Mouse (Mus musculus) right cerebral cortex, postnatal 10 days (tissue): ENCODE results near the gene Mapk6.
A peak's percentile ranks its signal among the peaks of the same experiment; 100 is the strongest.
"Not testable (repeated sequence)": the region's sequence is repeated elsewhere in the genome, so short reads cannot be mapped to it uniquely, and the experiment has no call there.

Experiments
- DNase-seq, 2 experiments: peaks; one replicate each; pipeline ENCODE4 v3.0.0; 2021; ENCODE audit warnings: low spot score in 2 of 2

Gene Mapk6

GRCm38 (mm10) chr9:75409852-75410378 is at the start of gene Mapk6:
Gene Mapk6 (minus strand): TSS chr9:75410005.
- peak; percentile 97 for DNase-seq

- no peak for DNase-seq
Measured at GRCm38 (mm10) chr9:75455684-75456083, 45.9 kb upstream of the Mapk6 start.

GRCm38 (mm10) chr9:75453994-75454393 is 44.2 kb upstream of the Mapk6 start:
- no peak for DNase-seq

GRCm38 (mm10) chr9:75448021-75448420 is 38.2 kb upstream of the Mapk6 start:
- no peak for DNase-seq

GRCm38 (mm10) chr9:75446574-75446973 is 36.8 kb upstream of the Mapk6 start:
- not testable (repeated sequence) for DNase-seq

- DNase-seq, result no peak
Measured at GRCm38 (mm10) chr9:75444981-75445380, 35.2 kb upstream of the Mapk6 start.

- no peak for DNase-seq
Measured at GRCm38 (mm10) chr9:75441691-75442131, 31.9 kb upstream of the Mapk6 start.

GRCm38 (mm10) chr9:75440796-75441666 is 31.2 kb upstream of the Mapk6 start, which contains the start of gene Leo1:
Gene Leo1 (plus strand): TSS chr9:75441524.
- peak; percentile 92 to 95 for DNase-seq

- DNase-seq, result peak in 1 of 2 experiments; percentile 52
Measured at GRCm38 (mm10) chr9:75437653-75438385, 28.0 kb upstream of the Mapk6 start.

- DNase-seq, result peak; percentile 81 to 88
Measured at GRCm38 (mm10) chr9:75435918-75436317, 26.1 kb upstream of the Mapk6 start.

- no peak for DNase-seq
Measured at GRCm38 (mm10) chr9:75435291-75435690, 25.5 kb upstream of the Mapk6 start.

GRCm38 (mm10) chr9:75434872-75435271 is 25.1 kb upstream of the Mapk6 start:
- no peak for DNase-seq

GRCm38 (mm10) chr9:75434172-75434793 is 24.5 kb upstream of the Mapk6 start:
- DNase-seq, result peak; percentile 54 to 58

- DNase-seq, result no peak
Measured at GRCm38 (mm10) chr9:75432694-75433093, 22.9 kb upstream of the Mapk6 start.

GRCm38 (mm10) chr9:75430822-75431621 is 21.2 kb upstream of the Mapk6 start:
- peak; percentile 38 to 48 for DNase-seq

- DNase-seq, result no peak
Measured at GRCm38 (mm10) chr9:75429657-75430056, 19.9 kb upstream of the Mapk6 start.

- DNase-seq, result no peak
Measured at GRCm38 (mm10) chr9:75429040-75429439, 19.2 kb upstream of the Mapk6 start.

GRCm38 (mm10) chr9:75428274-75428600 is 18.4 kb upstream of the Mapk6 start:
- DNase-seq, result no peak

- peak in 1 of 2 experiments; percentile 46 for DNase-seq
Measured at GRCm38 (mm10) chr9:75427366-75428273, 17.8 kb upstream of the Mapk6 start.

- DNase-seq, result no peak
Measured at GRCm38 (mm10) chr9:75425796-75426391, 16.1 kb upstream of the Mapk6 start.
